Mouse (Mus musculus): ENCODE data around the gene Atxn7l3. TPM values are rescaled to one million over a fixed set of nuclear protein-coding genes. Genes with fewer than 3 reads are reported as not detected.

The Atxn7l3 gene
- total and polyA plus RNA-seq, 3 experiments = 17.4 to 21.7 (median 19.0) TPM

- no peak for TF ChIP-seq CTCF (IDR thresholded peaks at IDR 0.05)
- TF ChIP-seq POLR2A (IDR thresholded peaks at IDR 0.05; ENCODE audit: insufficient read depth, low read depth, low read length) = no peak
- no peak for TF ChIP-seq EP300 (IDR thresholded peaks at IDR 0.05; ENCODE audit: insufficient read depth, low read depth, low read length)
- 89% methylated on average over 6 of the region's 6 CpGs for WGBS
- Histone ChIP-seq H3K27me3 (ENCODE audit: control insufficient read depth, insufficient read depth, low read length) (no peaks in the 10 kb centered on the region), H3K4me1 (ENCODE audit: control insufficient read depth, insufficient read depth, low read length) (peaks cover 3% of the 10 kb centered on the region; the same call in 1 of the 2 replicates), H3K4me3 (no peak overlapping the region), H3K36me3 (ENCODE audit: control insufficient read depth, insufficient read depth, low read length) (no peaks in the 10 kb centered on the region), H3K79me2 (replicated peaks; ENCODE audit: control insufficient read depth, insufficient read depth, low read length) (no peaks in the 10 kb centered on the region), H3K27ac (no peak overlapping the region), H3K9ac (ENCODE audit: low read depth, low read length) (no peak overlapping the region)
- intact Hi-C loops (cut with DNase I) = loop anchor here (2.0 kb wide), 1 partner anchor 13 kb away; no protein-coding TSS in a partner anchor
- no peak for DNase-seq
Observed at GRCm38 (mm10) chr11:102321931-102322330, 25.5 kb upstream of the Atxn7l3 start.

- peak; percentile 46 for TF ChIP-seq CTCF (IDR thresholded peaks at IDR 0.05)
- peak; percentile 48; the same call in 1 of the 2 replicates for TF ChIP-seq EP300 (IDR thresholded peaks at IDR 0.05; ENCODE audit: insufficient read depth, low read depth, low read length)
- TF ChIP-seq POLR2A (IDR thresholded peaks at IDR 0.05; ENCODE audit: insufficient read depth, low read depth, low read length) = peak; percentile 76
- no peaks in the 10 kb centered on the region for H3K27me3 ChIP-seq (ENCODE audit: control insufficient read depth, insufficient read depth, low read length)
- peak; percentile 80 to 84 for DNase-seq
- H3K4me3 ChIP-seq = peak overlapping the region; percentile 99
- H3K27ac ChIP-seq = peak overlapping the region; percentile 98
- no peaks in the 10 kb centered on the region for H3K79me2 ChIP-seq (replicated peaks; ENCODE audit: control insufficient read depth, insufficient read depth, low read length)
- peaks cover 3% of the 10 kb centered on the region; the same call in 1 of the 2 replicates for H3K4me1 ChIP-seq (ENCODE audit: control insufficient read depth, insufficient read depth, low read length)
- intact Hi-C loops (cut with DNase I) = loop anchor here (2.0 kb wide), 1 partner anchor 14 kb away; no protein-coding TSS in a partner anchor
- 8% methylated on average over 10 of the region's 10 CpGs for WGBS
- H3K9ac ChIP-seq (ENCODE audit: low read depth, low read length) = peak overlapping the region; percentile 75
- no peaks in the 10 kb centered on the region; the same call in 1 of the 2 replicates for H3K36me3 ChIP-seq (ENCODE audit: control insufficient read depth, insufficient read depth, low read length)
Observed at GRCm38 (mm10) chr11:102320686-102321005, 24.2 kb upstream of the Atxn7l3 start.

- no peaks in the 10 kb centered on the region; the same call in 1 of the 2 replicates for H3K36me3 ChIP-seq (ENCODE audit: control insufficient read depth, insufficient read depth, low read length)
- H3K4me1 ChIP-seq (ENCODE audit: control insufficient read depth, insufficient read depth, low read length) = peaks cover 3% of the 10 kb centered on the region; the same call in 1 of the 2 replicates
- peak; percentile 87 to 91 for DNase-seq
- no peaks in the 10 kb centered on the region for H3K79me2 ChIP-seq (replicated peaks; ENCODE audit: control insufficient read depth, insufficient read depth, low read length)
- no peaks in the 10 kb centered on the region for H3K27me3 ChIP-seq (ENCODE audit: control insufficient read depth, insufficient read depth, low read length)
- TF ChIP-seq EP300 (IDR thresholded peaks at IDR 0.05; ENCODE audit: insufficient read depth, low read depth, low read length) = peak; percentile 65; the same call in 1 of the 2 replicates
- TF ChIP-seq CTCF (IDR thresholded peaks at IDR 0.05) = no peak
- peak; percentile 96 for TF ChIP-seq POLR2A (IDR thresholded peaks at IDR 0.05; ENCODE audit: insufficient read depth, low read depth, low read length)
- H3K9ac ChIP-seq (ENCODE audit: low read depth, low read length) = peak overlapping the region; percentile 87
- intact Hi-C loops (cut with DNase I) = loop anchor here (2.0 kb wide), 1 partner anchor 15 kb away; no protein-coding TSS in a partner anchor
- 1% methylated on average over 38 of the region's 38 CpGs for WGBS
- H3K4me3 ChIP-seq = peak overlapping the region; percentile 99
- peak overlapping the region; percentile 98 for H3K27ac ChIP-seq
Observed at GRCm38 (mm10) chr11:102319941-102320685, 23.7 kb upstream of the Atxn7l3 start.

GRCm38 (mm10) chr11:102319410-102319792, 23.0 kb upstream of the Atxn7l3 start, which contains the start of gene Ubtf:
Ubtf (minus strand) TSS chr11:102319742.
- WGBS = 1% methylated on average over 25 of the region's 25 CpGs
- intact Hi-C loops (cut with DNase I) = no loop called here
- no peaks in the 10 kb centered on the region for H3K27me3 ChIP-seq (ENCODE audit: control insufficient read depth, insufficient read depth, low read length)
- peak; percentile 87 to 89 for DNase-seq
- peak within 1 kb of the TSS; percentile 100 for H3K9ac ChIP-seq (ENCODE audit: low read depth, low read length)
- no peaks in the 10 kb centered on the region; the same call in 1 of the 2 replicates for H3K36me3 ChIP-seq (ENCODE audit: control insufficient read depth, insufficient read depth, low read length)
- peak; percentile 69 for TF ChIP-seq POLR2A (IDR thresholded peaks at IDR 0.05; ENCODE audit: insufficient read depth, low read depth, low read length)
- no peak for TF ChIP-seq CTCF (IDR thresholded peaks at IDR 0.05)
- peaks cover 3% of the 10 kb centered on the region; the same call in 1 of the 2 replicates for H3K4me1 ChIP-seq (ENCODE audit: control insufficient read depth, insufficient read depth, low read length)
- H3K79me2 ChIP-seq (replicated peaks; ENCODE audit: control insufficient read depth, insufficient read depth, low read length) = no peaks in the 10 kb centered on the region
- H3K4me3 ChIP-seq = peak within 1 kb of the TSS; percentile 99
- peak within 1 kb of the TSS; percentile 98 for H3K27ac ChIP-seq

- DNase-seq = peak; percentile 79 to 83
- Histone ChIP-seq H3K9ac (ENCODE audit: low read depth, low read length) (peak overlapping the region; percentile 100), H3K36me3 (ENCODE audit: control insufficient read depth, insufficient read depth, low read length) (no peaks in the 10 kb centered on the region; the same call in 1 of the 2 replicates), H3K4me3 (peak overlapping the region; percentile 99), H3K79me2 (replicated peaks; ENCODE audit: control insufficient read depth, insufficient read depth, low read length) (no peaks in the 10 kb centered on the region), H3K27me3 (ENCODE audit: control insufficient read depth, insufficient read depth, low read length) (no peaks in the 10 kb centered on the region), H3K4me1 (ENCODE audit: control insufficient read depth, insufficient read depth, low read length) (peaks cover 3% of the 10 kb centered on the region; the same call in 1 of the 2 replicates), H3K27ac (peak overlapping the region; percentile 98)
- intact Hi-C loops (cut with DNase I) = no loop called here
- 0 out of 2 replicates have a peak, but pooled peaks have one; percentile 1 for TF ChIP-seq EP300 (IDR thresholded peaks at IDR 0.05; ENCODE audit: insufficient read depth, low read depth, low read length)
- TF ChIP-seq CTCF (IDR thresholded peaks at IDR 0.05) = no peak
- 1% methylated on average over 82 of the region's 84 CpGs for WGBS
Observed at GRCm38 (mm10) chr11:102318576-102319409, 22.4 kb upstream of the Atxn7l3 start.

Measured in heart, adult 2 months (tissue).